Mouse (Mus musculus) regulatory T cell (primary cell): ENCODE results near the gene Rtl10.

Experiments
- in situ Hi-C: fragments of 300-600 bp; cut with MboI, MseI; formaldehyde crosslinking; loops from one replicate; pipeline ENCODE4 v1.15.1; 2025; ENCODE audit warnings: high pct_unique_total_duplicates

The Rtl10 gene

DNA sequence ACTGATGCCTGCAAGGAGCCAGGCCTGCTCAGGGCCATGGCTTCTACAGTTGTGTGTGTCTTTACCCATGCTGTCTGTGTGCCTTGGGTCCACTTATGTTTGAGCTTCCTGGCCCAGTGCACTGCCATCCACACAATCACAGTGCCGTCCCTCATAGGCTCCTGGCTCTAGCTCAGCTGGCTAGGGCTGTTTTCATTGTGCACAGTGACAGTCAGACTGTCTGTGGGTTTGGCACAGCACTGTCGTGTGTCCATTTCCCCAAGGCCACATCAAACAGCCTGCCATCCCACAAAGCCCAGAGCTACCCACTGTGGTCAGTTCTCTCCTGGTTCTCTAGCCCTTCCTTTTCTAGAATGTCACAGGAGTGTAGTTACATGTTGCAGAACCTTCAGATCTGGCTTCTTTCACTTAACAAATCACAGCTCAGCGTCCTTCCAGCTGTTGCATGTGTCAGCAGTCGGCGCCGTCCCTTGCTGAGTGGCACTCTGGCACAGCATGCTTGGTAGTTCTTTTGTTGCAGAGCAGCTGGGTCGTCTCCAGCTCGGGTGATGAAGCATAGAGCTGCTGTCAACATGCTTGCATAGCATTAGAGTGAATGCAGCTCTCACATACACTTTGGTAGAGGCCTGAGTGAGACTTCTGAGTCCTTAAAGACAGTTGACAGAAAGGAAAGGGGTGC lies 44.6 kb downstream of the Rtl10 start:
- in situ Hi-C loops, result no loop called here

GRCm38 (mm10) chr16:18547891-18548290 lies 49.2 kb downstream of the Rtl10 start:
- in situ Hi-C loops, result no loop called here
